Mouse (Mus musculus): ENCODE results near the gene Shcbp1l.
"Not testable (repeated sequence)": the region's sequence is repeated elsewhere in the genome, so short reads cannot be mapped to it uniquely, and the experiment has no call there.

Shcbp1l gene

GRCm38 (mm10) chr1:153417805-153418204, 7.2 kb upstream of the Shcbp1l start:
- not testable (repeated sequence) for DNase-seq (ENCODE audit: low spot score in 2 of 2)

GRCm38 (mm10) chr1:153424271-153424670, 691 bp upstream of the Shcbp1l start:
- no peak for DNase-seq (ENCODE audit: low spot score in 2 of 2)

- no peak for DNase-seq (ENCODE audit: low spot score in 2 of 2)
These were observed 6.2 kb downstream of the Shcbp1l start for GRCm38 (mm10) chr1:153431158-153431557.

- peak in 1 of 2 experiments; percentile 18 for DNase-seq (ENCODE audit: low spot score in 2 of 2)
These were observed 6.7 kb downstream of the Shcbp1l start for GRCm38 (mm10) chr1:153431701-153432100.

GRCm38 (mm10) chr1:153432329-153432728, 7.4 kb downstream of the Shcbp1l start:
- no peak for DNase-seq (ENCODE audit: low spot score in 2 of 2)

GRCm38 (mm10) chr1:153433851-153434589, 9.1 kb downstream of the Shcbp1l start:
- no peak for DNase-seq (ENCODE audit: low spot score in 2 of 2)

GRCm38 (mm10) chr1:153437536-153437935, 12.6 kb downstream of the Shcbp1l start:
- no peak for DNase-seq (ENCODE audit: low spot score in 2 of 2)

- DNase-seq (ENCODE audit: low spot score in 2 of 2): no peak
These were observed 15.8 kb downstream of the Shcbp1l start for GRCm38 (mm10) chr1:153440752-153441151.

GRCm38 (mm10) chr1:153441656-153442055, 16.7 kb downstream of the Shcbp1l start:
- DNase-seq (ENCODE audit: low spot score in 2 of 2): no peak

- DNase-seq (ENCODE audit: low spot score in 2 of 2): no peak
These were observed 18.1 kb downstream of the Shcbp1l start for GRCm38 (mm10) chr1:153443019-153443418.

- no peak for DNase-seq (ENCODE audit: low spot score in 2 of 2)
These were observed 18.7 kb downstream of the Shcbp1l start for GRCm38 (mm10) chr1:153443632-153444031.

GRCm38 (mm10) chr1:153446120-153446831, 21.3 kb downstream of the Shcbp1l start:
- DNase-seq (ENCODE audit: low spot score in 2 of 2): no peak

- peak in 1 of 2 experiments; percentile 58 for DNase-seq (ENCODE audit: low spot score in 2 of 2)
These were observed 26.5 kb downstream of the Shcbp1l start for GRCm38 (mm10) chr1:153451237-153452154.

- DNase-seq (ENCODE audit: low spot score in 2 of 2): no peak
These were observed 28.2 kb downstream of the Shcbp1l start for GRCm38 (mm10) chr1:153453146-153453642.

- no peak for DNase-seq (ENCODE audit: low spot score in 2 of 2)
These were observed 31.2 kb downstream of the Shcbp1l start for GRCm38 (mm10) chr1:153456137-153456536.

GRCm38 (mm10) chr1:153461796-153462195, 36.8 kb downstream of the Shcbp1l start:
- no peak for DNase-seq (ENCODE audit: low spot score in 2 of 2)

- DNase-seq (ENCODE audit: low spot score in 2 of 2): no peak
These were observed 54.3 kb downstream of the Shcbp1l start for GRCm38 (mm10) chr1:153479296-153479695.

GRCm38 (mm10) chr1:153480386-153481024, 55.5 kb downstream of the Shcbp1l start:
- peak; percentile 67 to 79 for DNase-seq (ENCODE audit: low spot score in 2 of 2)

- DNase-seq (ENCODE audit: low spot score in 2 of 2): no peak
These were observed 56.1 kb downstream of the Shcbp1l start for GRCm38 (mm10) chr1:153481025-153481412.

GRCm38 (mm10) chr1:153485201-153485796, 60.3 kb downstream of the Shcbp1l start:
- DNase-seq (ENCODE audit: low spot score in 2 of 2): no peak

GRCm38 (mm10) chr1:153486120-153486519, 61.2 kb downstream of the Shcbp1l start:
- DNase-seq (ENCODE audit: low spot score in 2 of 2): not testable (repeated sequence)

Measured in thymus, postnatal 10 days (tissue).